Mouse (Mus musculus) mouse embryonic stem cell (cell line): ENCODE measurements around the gene Iqca.

Experiments used
- in situ Hi-C, 2 experiments: fragments of 300-500 bp; cut with MboI; formaldehyde crosslinking; loops; 1 replicate in 1 of 2; 3 replicates in 1 of 2; pipeline ENCODE4 v1.14.3; 2019 to 2020; ENCODE audit warnings: low sequenced_read_pairs in 2 of 2, low pct_unique_long_range_greater_than_20kb in 1 of 2, mixed read lengths in 1 of 2; ENCODE audit not compliant: unreplicated experiment in 1 of 2

The Iqca gene

GRCm38 (mm10) chr1:90009188-90009587, 144.0 kb downstream of the Iqca start:
- in situ Hi-C loops = no loop called here

GRCm38 (mm10) chr1:90006666-90007065, 146.5 kb downstream of the Iqca start:
- in situ Hi-C loops = no loop called here

GRCm38 (mm10) chr1:90000981-90001380, 152.2 kb downstream of the Iqca start:
- in situ Hi-C loops = no loop called here

GRCm38 (mm10) chr1:89999858-90000257, 153.3 kb downstream of the Iqca start:
- in situ Hi-C loops = no loop called here

- in situ Hi-C loops = no loop called here
Measured at GRCm38 (mm10) chr1:89998696-89999095, 154.5 kb downstream of the Iqca start.

GRCm38 (mm10) chr1:89998076-89998475, 155.1 kb downstream of the Iqca start:
- in situ Hi-C loops = no loop called here

- in situ Hi-C loops = no loop called here
Measured at GRCm38 (mm10) chr1:89992256-89992655, 160.9 kb downstream of the Iqca start.
